Mouse (Mus musculus): ENCODE results near the gene Ddx39b.

Gene Ddx39b

GRCm38 (mm10) chr17:35245731-35246623 lies 4.4 kb downstream of the Ddx39b start:
- peak in 1 of 2 experiments; percentile 59 for DNase-seq

- DNase-seq = no peak
Measured at GRCm38 (mm10) chr17:35247144-35247543, 5.6 kb downstream of the Ddx39b start.

GRCm38 (mm10) chr17:35248986-35249385 lies 7.4 kb downstream of the Ddx39b start:
- DNase-seq = peak in 1 of 2 experiments; percentile 12

DNA sequence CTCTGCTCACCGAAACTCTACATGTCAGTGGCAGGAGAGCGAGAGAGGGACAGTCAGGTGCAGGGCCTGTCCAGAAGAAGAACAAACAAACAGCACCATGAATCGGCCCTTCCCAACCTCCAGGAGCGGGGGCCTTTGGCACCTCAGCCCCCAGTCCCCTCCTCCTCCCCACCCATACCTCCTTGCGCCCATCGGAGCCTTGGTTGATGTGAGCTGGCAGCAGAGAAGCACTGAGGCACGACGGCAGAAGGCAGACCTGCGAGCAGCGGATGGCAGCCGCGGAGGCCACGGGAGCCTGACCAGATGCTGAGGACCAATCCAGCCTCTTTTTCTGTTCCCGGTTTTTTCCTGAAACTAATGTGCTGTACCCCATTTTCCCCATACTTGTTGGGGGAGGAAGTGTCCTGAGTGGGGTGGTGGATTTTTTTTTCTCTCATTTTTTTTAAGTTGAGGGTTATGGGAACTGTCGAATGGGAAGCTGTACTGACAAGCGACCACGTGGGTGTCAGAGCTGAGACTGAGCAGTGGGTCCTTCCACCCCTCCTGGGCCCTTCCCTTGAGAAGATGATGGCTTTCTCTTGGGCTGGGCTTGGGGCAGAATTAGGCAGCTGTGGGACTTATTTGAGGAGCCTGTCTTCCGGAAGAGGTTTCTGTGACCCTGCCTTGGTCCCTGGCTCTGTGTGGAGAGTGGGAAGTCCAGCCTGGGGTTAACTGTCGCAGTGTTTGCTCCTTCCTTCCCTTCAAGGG lies 8.1 kb downstream of the Ddx39b start:
- DNase-seq = peak in 1 of 2 experiments; percentile 29

GRCm38 (mm10) chr17:35250348-35251120 lies 9.0 kb downstream of the Ddx39b start:
- DNase-seq = peak in 1 of 2 experiments; percentile 13

GRCm38 (mm10) chr17:35251162-35251719 lies 9.7 kb downstream of the Ddx39b start:
- no peak for DNase-seq

- DNase-seq = no peak
Measured at GRCm38 (mm10) chr17:35251981-35252380, 10.4 kb downstream of the Ddx39b start.

GRCm38 (mm10) chr17:35252619-35253292 lies 11.2 kb downstream of the Ddx39b start:
- peak in 1 of 2 experiments; percentile 38 for DNase-seq

DNA sequence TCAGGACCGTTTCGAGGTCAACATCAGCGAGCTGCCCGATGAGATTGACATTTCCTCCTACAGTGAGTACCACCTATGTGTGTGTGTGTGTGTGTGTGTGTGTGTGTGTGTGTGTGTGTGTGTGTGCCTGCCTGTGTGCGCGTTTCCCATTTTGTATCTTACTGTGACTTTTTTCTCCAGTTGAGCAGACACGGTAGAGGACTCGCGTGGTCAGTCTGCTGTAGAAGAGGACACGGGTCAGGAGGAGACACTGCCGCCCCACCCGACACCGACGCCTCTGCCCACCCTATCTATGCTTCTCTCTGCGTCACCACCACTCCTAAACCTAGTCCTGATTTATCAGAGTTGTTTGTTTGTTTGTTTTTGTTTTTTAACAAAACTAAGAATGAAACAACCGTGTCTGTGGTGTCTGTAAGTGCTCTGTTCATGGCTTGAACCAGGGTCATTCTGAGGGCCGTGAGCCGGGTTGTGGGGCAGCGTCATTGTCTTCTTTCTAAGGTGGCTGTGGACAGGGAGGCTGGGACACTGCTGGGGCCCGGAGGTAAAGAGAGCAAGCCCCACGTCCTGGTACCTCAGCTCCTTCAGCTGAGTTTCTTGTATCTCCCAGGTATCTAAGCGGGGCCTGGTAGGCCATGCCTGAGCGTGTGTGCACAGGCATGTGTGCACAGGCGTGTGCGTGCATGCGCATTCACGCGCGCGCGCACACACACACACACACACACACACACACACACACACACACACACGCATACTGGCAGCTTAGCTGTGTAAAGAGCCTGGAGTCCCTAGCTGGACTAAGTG lies 11.9 kb downstream of the Ddx39b start:
- no peak for DNase-seq

GRCm38 (mm10) chr17:35254241-35255098 lies 12.9 kb downstream of the Ddx39b start:
- DNase-seq = peak; percentile 78 to 84

- no peak for DNase-seq
Measured at GRCm38 (mm10) chr17:35255301-35255700, 13.8 kb downstream of the Ddx39b start.

- DNase-seq = no peak
Measured at GRCm38 (mm10) chr17:35255704-35256103, 14.2 kb downstream of the Ddx39b start.

DNA sequence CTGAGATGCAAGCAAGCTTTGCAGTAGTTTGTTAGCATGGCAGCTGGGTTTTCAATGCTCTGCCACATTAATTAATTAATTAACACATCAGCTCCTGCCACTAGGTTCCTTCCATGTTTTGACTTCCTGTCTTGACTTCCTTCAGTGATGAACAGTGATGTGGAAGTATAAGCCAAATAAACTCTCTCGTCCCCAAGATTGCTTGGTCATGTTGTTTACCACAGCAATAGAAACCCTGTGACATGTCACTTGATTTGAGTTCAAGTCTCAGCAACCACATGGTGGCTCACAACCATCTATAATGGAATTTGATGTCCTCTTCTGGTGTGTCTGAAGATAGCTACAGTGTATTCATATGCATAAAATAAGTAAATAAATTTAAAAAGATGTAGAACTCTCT lies 15.8 kb downstream of the Ddx39b start:
- DNase-seq = no peak

GRCm38 (mm10) chr17:35257824-35258491 lies 16.4 kb downstream of the Ddx39b start:
- DNase-seq = peak; percentile 96 to 98

DNA sequence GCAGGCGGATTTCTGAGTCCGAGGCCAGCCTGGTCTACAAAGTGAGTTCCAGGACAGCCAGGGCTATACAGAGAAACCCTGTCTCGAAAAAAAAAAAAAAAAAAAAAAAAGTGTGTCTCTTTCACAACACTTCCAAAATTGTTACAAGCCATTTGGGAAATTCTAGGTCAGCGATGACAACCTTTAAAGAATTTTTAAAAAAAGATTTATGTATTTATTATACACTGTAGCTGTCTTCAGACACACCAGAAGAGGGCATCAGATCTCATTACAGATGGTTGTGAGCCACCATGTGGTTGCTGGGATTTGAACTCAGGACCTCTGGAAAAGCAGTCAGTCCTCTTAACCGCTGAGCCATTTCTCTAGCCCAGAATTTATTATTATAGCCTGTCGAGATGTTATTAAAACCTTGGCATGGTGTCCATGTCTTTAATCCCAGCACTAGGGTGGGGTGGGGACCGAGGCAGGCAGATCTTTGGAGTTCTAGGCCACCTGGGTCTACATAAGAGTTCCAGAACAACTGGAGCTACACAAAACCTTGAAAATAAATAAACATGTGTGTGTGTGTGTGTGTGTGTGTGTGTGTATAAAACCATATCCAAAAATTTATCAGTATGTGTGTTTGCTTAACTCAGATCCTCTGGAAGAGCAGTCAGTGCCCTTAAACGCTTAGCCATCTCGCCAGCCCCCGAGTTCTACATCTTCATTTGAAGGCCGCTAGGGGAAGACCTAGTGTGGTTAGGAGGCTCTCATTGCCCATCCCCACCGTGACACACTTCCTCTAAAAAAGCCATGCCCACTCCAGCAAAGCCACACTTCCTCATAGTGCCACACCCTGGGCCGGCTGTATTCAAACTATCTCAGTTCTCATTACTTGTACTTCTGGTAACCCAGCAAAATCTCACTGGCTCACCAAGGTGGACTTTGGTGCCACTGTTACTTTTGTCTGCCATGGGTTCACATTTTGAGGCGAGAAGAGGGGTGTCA lies 17.2 kb downstream of the Ddx39b start:
- no peak for DNase-seq

- DNase-seq = peak in 1 of 2 experiments; percentile 27
Measured at GRCm38 (mm10) chr17:35259621-35260020, 18.1 kb downstream of the Ddx39b start.

GRCm38 (mm10) chr17:35261651-35262050 lies 20.1 kb downstream of the Ddx39b start:
- DNase-seq = no peak
